Mouse (Mus musculus): ENCODE measurements around the gene Trim8.
A peak's percentile ranks its signal among the peaks of the same experiment; 100 is the strongest.

DNA sequence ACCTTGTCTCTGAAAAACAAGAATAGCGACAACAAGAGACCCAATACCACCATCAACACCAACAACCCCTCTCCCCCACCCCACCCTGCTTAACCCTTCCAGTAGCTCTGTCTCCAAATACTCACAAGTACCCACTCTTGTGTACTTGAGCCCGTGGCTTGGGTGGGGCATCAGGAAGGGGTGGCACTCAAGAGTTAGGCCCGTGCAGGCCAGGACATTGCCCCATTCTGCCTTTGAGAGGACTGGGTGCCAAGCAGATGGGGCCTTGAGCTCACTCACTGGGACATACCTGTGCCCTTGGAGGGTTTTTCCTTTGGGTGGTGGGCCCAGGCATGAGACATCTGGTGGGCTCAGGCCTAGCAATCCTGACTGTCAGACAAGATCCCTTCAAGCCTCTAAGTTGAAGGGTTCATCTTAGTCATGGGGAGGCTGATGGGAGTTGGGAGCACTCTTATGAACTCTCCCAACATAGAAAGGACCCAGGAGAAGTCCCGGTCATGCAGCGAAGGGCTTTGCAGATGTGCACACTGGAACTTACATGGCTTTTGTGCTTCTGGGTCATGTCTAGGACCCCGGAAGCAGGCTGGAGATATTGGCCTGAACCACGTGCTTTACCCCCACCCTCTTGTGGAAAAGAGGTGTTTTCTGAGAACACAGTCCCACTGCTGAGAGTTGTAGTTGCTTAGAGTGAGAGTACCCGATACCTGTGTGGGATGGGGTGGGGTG lies 4.3 kb downstream of the Trim8 start:
- TF ChIP-seq CTCF (IDR thresholded peaks at IDR 0.05) (no peak), EP300 (IDR thresholded peaks at IDR 0.05) (peak; percentile 39; the same call in 1 of the 2 replicates)

All from lung, postnatal 0 days (tissue).